ENCODE assay signal across 8 mouse cellular contexts in genomic region chr19:5609171-5609546, GRCm38 (mm10). TPM values are rescaled to one million over a fixed set of nuclear protein-coding genes. Genes with fewer than 3 reads are reported as not detected.
DNase-seq lines count a peak whose midpoint lies in the region; ATAC-seq lines count a peak whose summit lies in the region.

No protein-coding gene starts in this region.

- peaks cover 32% of the 10 kb centered on the region for H3K36me3 ChIP-seq in lung, embryonic 16.5 days (ENCODE audit: control insufficient read depth, insufficient read depth, low read length)
- H3K36me3 ChIP-seq in embryonic facial prominence, embryonic 14.5 days (ENCODE audit: control insufficient read depth, insufficient read depth, low read length): peaks cover 45% of the 10 kb centered on the region
- H3K36me3 ChIP-seq in intestine, embryonic 16.5 days (ENCODE audit: control insufficient read depth, insufficient read depth, low read length): peaks cover 23% of the 10 kb centered on the region
- peaks cover 36% of the 10 kb centered on the region for H3K36me3 ChIP-seq in neural tube, embryonic 14.5 days (ENCODE audit: control insufficient read depth, insufficient read depth, low read length)

- DNase-seq in lung, postnatal 14 days: no peak
- no peak for DNase-seq in embryonic facial prominence, embryonic 14.5 days (ENCODE audit: low spot score)
- no peak for DNase-seq in right cerebral cortex, postnatal 4 days
- no peak for DNase-seq in right cerebral cortex, adult 18-20 months
- no peak for DNase-seq in adrenal gland, adult 18-20 months (ENCODE audit: low spot score in 2 of 2)

- H3K4me3 ChIP-seq in lung, embryonic 16.5 days (ENCODE audit: low read length): peak overlapping the region; percentile 60
- H3K4me3 ChIP-seq in embryonic facial prominence, embryonic 14.5 days (ENCODE audit: low read depth, low read length): peak overlapping the region; percentile 58
- peak overlapping the region; percentile 70 for H3K4me3 ChIP-seq in intestine, embryonic 16.5 days (ENCODE audit: low read length)
- H3K4me3 ChIP-seq in neural tube, embryonic 14.5 days (ENCODE audit: low read depth, low read length): peak overlapping the region; percentile 72

- peaks cover 13% of the 10 kb centered on the region for H3K4me1 ChIP-seq in lung, embryonic 16.5 days (replicated peaks; ENCODE audit: control insufficient read depth, insufficient read depth, low read length)
- H3K4me1 ChIP-seq in embryonic facial prominence, embryonic 14.5 days (ENCODE audit: control insufficient read depth, insufficient read depth, low read length): peaks cover 4% of the 10 kb centered on the region
- peaks cover 19% of the 10 kb centered on the region for H3K4me1 ChIP-seq in intestine, embryonic 16.5 days (ENCODE audit: control insufficient read depth, insufficient read depth, low read length)
- peaks cover 20% of the 10 kb centered on the region for H3K4me1 ChIP-seq in neural tube, embryonic 14.5 days (ENCODE audit: control insufficient read depth, insufficient read depth, low read length)

- H3K4me2 ChIP-seq in lung, embryonic 16.5 days (ENCODE audit: low read depth, low read length): peak overlapping the region; percentile 72
- H3K4me2 ChIP-seq in embryonic facial prominence, embryonic 14.5 days (ENCODE audit: low read depth, low read length): peak overlapping the region; percentile 68
- peak overlapping the region; percentile 77 for H3K4me2 ChIP-seq in intestine, embryonic 16.5 days (ENCODE audit: low read depth, low read length)
- H3K4me2 ChIP-seq in neural tube, embryonic 14.5 days (ENCODE audit: low read depth, low read length): peak overlapping the region; percentile 60

- no peak for ATAC-seq in lung, embryonic 16.5 days (ENCODE audit: low read depth)
- no peak for ATAC-seq in embryonic facial prominence, embryonic 14.5 days (ENCODE audit: low read depth)
- ATAC-seq in intestine, embryonic 16.5 days: no peak
- no peak for ATAC-seq in neural tube, embryonic 14.5 days (ENCODE audit: low read depth)

- no peaks in the 10 kb centered on the region for H3K27me3 ChIP-seq in lung, embryonic 16.5 days (ENCODE audit: control insufficient read depth, insufficient read depth, low read depth, low read length)
- H3K27me3 ChIP-seq in embryonic facial prominence, embryonic 14.5 days (replicated peaks; ENCODE audit: control insufficient read depth, insufficient read depth, low read length): no peaks in the 10 kb centered on the region
- no peaks in the 10 kb centered on the region for H3K27me3 ChIP-seq in intestine, embryonic 16.5 days (replicated peaks; ENCODE audit: control insufficient read depth, insufficient read depth, low read length)
- no peaks in the 10 kb centered on the region for H3K27me3 ChIP-seq in neural tube, embryonic 14.5 days (ENCODE audit: control insufficient read depth, insufficient read depth, low read length)

- H3K9me3 ChIP-seq in lung, embryonic 16.5 days (ENCODE audit: control insufficient read depth, low read length): no peaks in the 10 kb centered on the region
- no peaks in the 10 kb centered on the region for H3K9me3 ChIP-seq in embryonic facial prominence, embryonic 14.5 days (ENCODE audit: control insufficient read depth, low read length)
- no peaks in the 10 kb centered on the region for H3K9me3 ChIP-seq in intestine, embryonic 16.5 days (ENCODE audit: control insufficient read depth, low read length)
- H3K9me3 ChIP-seq in neural tube, embryonic 14.5 days (ENCODE audit: control insufficient read depth, low read length): no peaks in the 10 kb centered on the region

- peak overlapping the region; percentile 76 for H3K9ac ChIP-seq in lung, embryonic 16.5 days (ENCODE audit: low read length)
- peak overlapping the region; percentile 83 for H3K9ac ChIP-seq in embryonic facial prominence, embryonic 14.5 days (ENCODE audit: low read depth, low read length)
- peak overlapping the region; percentile 87 for H3K9ac ChIP-seq in intestine, embryonic 16.5 days (ENCODE audit: low read depth, low read length)
- peak overlapping the region; percentile 85 for H3K9ac ChIP-seq in neural tube, embryonic 14.5 days (replicated peaks; ENCODE audit: low read depth, low read length)

- WGBS in lung, embryonic 16.5 days: 44% methylated on average over 10 of the region's 10 CpGs
- WGBS in embryonic facial prominence, embryonic 14.5 days: 54% methylated on average over 10 of the region's 10 CpGs
- 53% methylated on average over 10 of the region's 10 CpGs for WGBS in intestine, embryonic 16.5 days
- 61% methylated on average over 10 of the region's 10 CpGs for WGBS in neural tube, embryonic 14.5 days

- peak overlapping the region; percentile 93 for H3K27ac ChIP-seq in lung, embryonic 16.5 days (ENCODE audit: low read length)
- peak overlapping the region; percentile 98; the same call in 1 of the 2 replicates for H3K27ac ChIP-seq in embryonic facial prominence, embryonic 14.5 days (replicated peaks; ENCODE audit: low read depth, low read length)
- H3K27ac ChIP-seq in intestine, embryonic 16.5 days (ENCODE audit: low read length): peak overlapping the region; percentile 95
- peak overlapping the region; percentile 99 for H3K27ac ChIP-seq in neural tube, embryonic 14.5 days (ENCODE audit: low read depth, low read length)

RNA-seq across cellular contexts. Expression of gene Kat5, which starts 0.9 kb away (rescaled TPM):
- polyA plus RNA-seq in lung, embryonic 16.5 days (2015; fragmentation: Nextera tagmentation; extraction: Ambion mirVana): 55.1 and 57.3 TPM in 2 replicates
- polyA plus RNA-seq in embryonic facial prominence, embryonic 14.5 days (2014; fragmentation: Nextera tagmentation; extraction: Ambion mirVana): 24.7 and 32.5 TPM in 2 replicates
- polyA plus RNA-seq in intestine, embryonic 16.5 days (2015; fragmentation: Nextera tagmentation; extraction: Ambion mirVana): 40.2 and 40.9 TPM in 2 replicates
- polyA plus RNA-seq in neural tube, embryonic 14.5 days (2014; fragmentation: Nextera tagmentation; extraction: Ambion mirVana): 45.6 and 47.3 TPM in 2 replicates
- 10 to 100 TPM; 67.8 to 69.3 TPM for total RNA-seq in adrenal gland, adult 18-20 months (2021)

RNA-seq across cellular contexts. Expression of gene Rnaseh2c, which starts 7.5 kb away (rescaled TPM):
- 131 and 159 TPM in 2 replicates for polyA plus RNA-seq in lung, embryonic 16.5 days (2015; fragmentation: Nextera tagmentation; extraction: Ambion mirVana)
- 94.8 and 110 TPM in 2 replicates for polyA plus RNA-seq in embryonic facial prominence, embryonic 14.5 days (2014; fragmentation: Nextera tagmentation; extraction: Ambion mirVana)
- polyA plus RNA-seq in intestine, embryonic 16.5 days (2015; fragmentation: Nextera tagmentation; extraction: Ambion mirVana): 111 and 131 TPM in 2 replicates
- polyA plus RNA-seq in neural tube, embryonic 14.5 days (2014; fragmentation: Nextera tagmentation; extraction: Ambion mirVana): 49.8 and 51.7 TPM in 2 replicates
- 100 to 1,000 TPM; 108 to 113 TPM for total RNA-seq in adrenal gland, adult 18-20 months (2021)

RNA-seq across cellular contexts. Expression of gene Rela, which starts 28.1 kb away (rescaled TPM):
- polyA plus RNA-seq in lung, embryonic 16.5 days (2015; fragmentation: Nextera tagmentation; extraction: Ambion mirVana): 55.5 and 62.1 TPM in 2 replicates
- polyA plus RNA-seq in embryonic facial prominence, embryonic 14.5 days (2014; fragmentation: Nextera tagmentation; extraction: Ambion mirVana): 49.2 and 52.9 TPM in 2 replicates
- 43.2 and 43.9 TPM in 2 replicates for polyA plus RNA-seq in intestine, embryonic 16.5 days (2015; fragmentation: Nextera tagmentation; extraction: Ambion mirVana)
- 26.9 and 31.0 TPM in 2 replicates for polyA plus RNA-seq in neural tube, embryonic 14.5 days (2014; fragmentation: Nextera tagmentation; extraction: Ambion mirVana)
- total RNA-seq in adrenal gland, adult 18-20 months (2021): 10 to 100 TPM; 79.6 to 90.2 TPM

RNA-seq across cellular contexts. Expression of gene Ap5b1, which starts 41.3 kb away (rescaled TPM):
- 6.1 and 7.0 TPM in 2 replicates for polyA plus RNA-seq in lung, embryonic 16.5 days (2015; fragmentation: Nextera tagmentation; extraction: Ambion mirVana)
- polyA plus RNA-seq in embryonic facial prominence, embryonic 14.5 days (2014; fragmentation: Nextera tagmentation; extraction: Ambion mirVana): 3.3 and 3.8 TPM in 2 replicates
- 10.3 and 10.8 TPM in 2 replicates for polyA plus RNA-seq in intestine, embryonic 16.5 days (2015; fragmentation: Nextera tagmentation; extraction: Ambion mirVana)
- 2.6 and 3.7 TPM in 2 replicates for polyA plus RNA-seq in neural tube, embryonic 14.5 days (2014; fragmentation: Nextera tagmentation; extraction: Ambion mirVana)
- 1 to 10 TPM; 6.5 to 9.9 TPM for total RNA-seq in adrenal gland, adult 18-20 months (2021)

RNA-seq across cellular contexts. Expression of gene Ovol1, which starts 48.7 kb away (rescaled TPM):
- 2.6 and 3.7 TPM in 2 replicates for polyA plus RNA-seq in lung, embryonic 16.5 days (2015; fragmentation: Nextera tagmentation; extraction: Ambion mirVana)
- 6.1 and 6.4 TPM in 2 replicates for polyA plus RNA-seq in embryonic facial prominence, embryonic 14.5 days (2014; fragmentation: Nextera tagmentation; extraction: Ambion mirVana)
- 24.4 and 25.6 TPM in 2 replicates for polyA plus RNA-seq in intestine, embryonic 16.5 days (2015; fragmentation: Nextera tagmentation; extraction: Ambion mirVana)
- polyA plus RNA-seq in neural tube, embryonic 14.5 days (2014; fragmentation: Nextera tagmentation; extraction: Ambion mirVana): 0.14 TPM in 1 of 2 replicates, not detected in the other
- total RNA-seq in adrenal gland, adult 18-20 months (2021): not detected
